Mouse (Mus musculus) WW6 (cell line): ENCODE measurements at regions not wholly inside any gene's neighbourhood (a gene's known extent, or its start where the extent isn't known, plus 50 kb on each side); places are given as distances from the start of the nearest gene placed in this dataset.
A peak's percentile ranks its signal among the peaks of the same experiment; 100 is the strongest.

Source experiments
- DNase-seq: peaks from one replicate; pipeline ENCODE4 v3.0.0-alpha.2; 2013; ENCODE audit warnings: low read depth, low spot score

- DNase-seq, result no peak
These were observed 65.2 kb downstream of the Slc30a10 start for GRCm38 (mm10) chr1:185519811-185520210.

- no peak for DNase-seq
These were observed 69.4 kb downstream of the Slc30a10 start for GRCm38 (mm10) chr1:185524020-185524419.

- DNase-seq, result no peak
These were observed 78.8 kb downstream of the Slc30a10 start for GRCm38 (mm10) chr1:185533471-185533870.

- DNase-seq, result no peak
These were observed 79.5 kb downstream of the Slc30a10 start for GRCm38 (mm10) chr1:185534129-185534528.

DNA sequence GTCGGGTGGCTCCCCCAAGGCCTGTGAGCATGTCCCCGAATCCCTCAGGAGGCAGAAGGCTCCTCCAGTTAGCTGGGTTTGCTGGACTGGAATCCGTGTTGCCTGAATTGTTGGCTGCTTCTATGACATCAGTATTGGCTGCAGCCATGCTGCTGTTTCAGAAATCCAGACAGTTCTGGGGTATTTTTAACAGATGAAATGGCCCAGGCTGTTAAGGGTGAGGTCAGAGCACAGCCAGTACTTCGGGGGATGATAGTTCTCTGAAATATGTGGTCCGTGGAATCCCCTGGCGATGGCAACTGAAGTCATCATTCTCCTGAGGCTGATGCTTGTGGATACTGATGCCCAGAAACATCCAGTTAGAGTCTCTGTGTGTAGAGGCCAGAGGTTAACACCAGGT is 80.7 kb downstream of the Slc30a10 start:
- no peak for DNase-seq

GRCm38 (mm10) chr1:185537236-185537635 is 82.6 kb downstream of the Slc30a10 start:
- no peak for DNase-seq

GRCm38 (mm10) chr1:185539458-185539857 is 84.8 kb downstream of the Slc30a10 start:
- DNase-seq, result no peak

DNA sequence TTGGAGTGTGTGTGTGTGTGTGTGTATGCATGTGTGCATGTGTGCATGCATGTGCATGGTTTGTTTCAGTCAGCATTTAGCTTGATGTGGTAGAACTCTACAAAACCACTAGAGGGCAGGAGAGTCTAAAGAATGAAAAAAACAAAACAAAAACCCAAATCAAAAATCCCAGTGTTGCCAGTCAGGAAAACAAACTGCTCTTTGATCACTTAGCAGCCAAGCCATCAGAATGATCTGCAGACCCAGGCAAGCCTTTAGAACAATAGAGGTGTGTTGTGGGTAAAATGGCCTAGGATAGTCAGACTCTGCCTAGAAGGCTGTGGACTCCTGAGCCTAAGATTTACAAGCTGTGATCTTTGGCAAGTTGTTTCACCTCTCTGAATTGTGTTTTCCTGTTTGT is 91.7 kb downstream of the Slc30a10 start:
- DNase-seq, result peak; percentile 22

- no peak for DNase-seq
These were observed 118.3 kb downstream of the Slc30a10 start for GRCm38 (mm10) chr1:185572761-185573530.

- DNase-seq, result no peak
These were observed 120.3 kb downstream of the Slc30a10 start for GRCm38 (mm10) chr1:185574978-185575377.

DNA sequence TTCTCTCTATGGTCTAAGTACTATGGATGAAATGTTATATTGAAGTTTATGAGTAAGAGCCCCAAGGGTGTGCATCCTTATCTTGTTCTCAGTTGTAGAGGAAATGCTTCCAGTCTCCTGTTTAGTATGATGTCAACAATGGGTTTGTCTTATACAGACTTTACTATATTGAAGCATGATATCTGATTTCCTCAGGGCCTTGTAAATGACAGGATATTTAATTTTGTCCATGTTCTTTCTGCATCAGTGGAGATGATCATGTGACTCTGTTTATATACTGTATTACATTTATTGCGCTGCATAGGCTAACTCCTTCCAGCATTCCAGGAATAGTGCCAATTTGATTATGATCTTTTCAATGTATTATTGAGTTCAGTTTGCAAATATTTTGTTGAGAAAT is 125.2 kb downstream of the Slc30a10 start:
- no peak for DNase-seq

DNA sequence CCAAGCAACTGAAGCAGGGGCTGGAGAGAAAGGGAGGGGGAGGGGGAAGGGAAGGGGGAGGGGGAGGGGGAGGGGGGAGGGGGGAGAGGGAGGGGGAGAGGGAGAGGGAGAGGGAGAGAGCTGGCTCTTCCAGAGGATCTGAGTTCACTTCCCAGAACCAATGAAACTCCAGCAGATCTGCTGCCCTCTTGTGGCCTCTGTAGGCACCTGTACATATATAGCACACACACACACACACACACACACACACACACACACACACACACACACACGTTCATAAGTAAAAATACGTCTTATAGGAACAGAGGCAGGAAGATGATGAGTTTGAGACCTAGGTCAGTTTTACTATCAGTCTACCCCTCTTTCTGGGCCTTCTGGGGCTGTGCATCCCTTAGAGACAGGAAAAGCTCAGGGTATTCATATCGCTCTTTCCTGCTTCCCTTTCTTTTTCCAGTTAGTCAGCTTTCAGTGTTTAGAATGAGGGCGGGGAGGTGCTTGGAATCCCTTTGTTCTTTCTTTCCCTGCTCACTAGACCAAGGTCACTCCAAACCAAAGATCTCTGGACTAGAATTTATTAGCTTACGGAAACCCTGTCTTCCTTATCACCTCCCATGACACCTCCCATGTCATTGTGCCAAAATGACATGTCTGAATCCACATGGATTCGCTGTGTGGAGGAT is 130.7 kb downstream of the Slc30a10 start:
- no peak for DNase-seq

- DNase-seq, result no peak
These were observed 133.2 kb downstream of the Slc30a10 start for GRCm38 (mm10) chr1:185587671-185588347.

GRCm38 (mm10) chr1:185588348-185588719 is 133.7 kb downstream of the Slc30a10 start:
- no peak for DNase-seq

GRCm38 (mm10) chr1:185596815-185597214 is 142.2 kb downstream of the Slc30a10 start:
- no peak for DNase-seq

- no peak for DNase-seq
These were observed 143.9 kb downstream of the Slc30a10 start for GRCm38 (mm10) chr1:185598514-185598913.

- DNase-seq, result no peak
These were observed 146.5 kb downstream of the Slc30a10 start for GRCm38 (mm10) chr1:185601166-185601565.

GRCm38 (mm10) chr1:185605996-185606395 is 151.3 kb downstream of the Slc30a10 start:
- DNase-seq, result no peak

DNA sequence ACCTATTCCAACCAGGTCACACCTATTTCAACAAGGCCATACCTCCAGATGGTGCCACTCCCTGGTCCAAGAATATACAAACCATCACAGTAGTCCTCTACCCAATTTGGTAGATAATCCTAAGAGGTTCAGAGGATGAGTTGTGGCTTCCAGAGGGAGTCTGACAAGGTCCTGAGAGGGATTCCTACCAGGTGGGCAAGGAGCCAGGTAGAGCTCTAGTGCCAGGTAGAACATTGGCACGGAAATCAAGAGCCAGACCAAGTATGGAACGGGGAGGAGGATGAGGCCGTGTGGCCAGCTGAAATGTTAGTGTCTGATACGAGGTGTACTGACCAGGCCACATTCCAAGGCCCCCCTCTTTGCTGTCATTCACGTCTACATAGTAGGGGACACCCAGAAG is 153.0 kb downstream of the Slc30a10 start:
- no peak for DNase-seq

GRCm38 (mm10) chr1:185608440-185608839 is 153.8 kb downstream of the Slc30a10 start:
- DNase-seq, result no peak

GRCm38 (mm10) chr1:185610586-185610985 is 155.9 kb downstream of the Slc30a10 start:
- no peak for DNase-seq

- DNase-seq, result no peak
These were observed 161.3 kb downstream of the Slc30a10 start for GRCm38 (mm10) chr1:185615819-185616429.
